Mouse (Mus musculus) lung, postnatal 0 days (tissue): Measurements from ENCODE around the gene Dnpep. TPM values are rescaled to one million over a fixed set of nuclear protein-coding genes. Genes with fewer than 3 reads are reported as not detected.

Experiments used
- ATAC-seq: fragments of 200-750 bp; cut with Nextera tagmentation; 2 replicates; pipeline ENCODE4 v1.8.0; 2017; ENCODE audit warnings: moderate library complexity
- DNase-seq: peaks from one replicate; pipeline ENCODE4 v3.0.0-alpha.2; 2016; ENCODE audit warnings: low spot score
- H3K27ac ChIP-seq: fragments of 300-500 bp; sonication (generic); 2 replicates; pipeline ENCODE4 v1.5.1; 2014; ENCODE audit warnings: antibody characterized with exemption, mild to moderate bottlenecking, low read length, mixed read lengths
- H3K27me3 ChIP-seq: fragments of 300-500 bp; sonication (generic); replicated peaks from 2 replicates; pipeline ENCODE4 v1.6.1; 2014; ENCODE audit warnings: low read length, mixed read lengths; ENCODE audit not compliant: insufficient read depth
- H3K36me3 ChIP-seq: fragments of 300-500 bp; sonication (generic); 2 replicates; pipeline ENCODE4 v1.6.1; 2014; ENCODE audit warnings: low read length, mixed read lengths; ENCODE audit not compliant: insufficient read depth
- H3K4me1 ChIP-seq: fragments of 300-500 bp; sonication (generic); 2 replicates; pipeline ENCODE4 v1.6.1; 2014; ENCODE audit warnings: antibody characterized with exemption, low read depth, low read length, mixed read lengths; ENCODE audit not compliant: insufficient read depth
- H3K4me2 ChIP-seq: fragments of 300-500 bp; sonication (generic); replicated peaks from 2 replicates; pipeline ENCODE4 v1.6.1; 2014; ENCODE audit warnings: low read depth, mild to moderate bottlenecking, low read length, moderate library complexity, mixed read lengths
- H3K4me3 ChIP-seq: fragments of 300-500 bp; sonication (generic); 2 replicates; pipeline ENCODE4 v1.5.1; 2014; ENCODE audit warnings: low read depth, low read length
- H3K9ac ChIP-seq: fragments of 300-500 bp; sonication (generic); replicated peaks from 2 replicates; pipeline ENCODE4 v1.6.1; 2014; ENCODE audit warnings: low read depth, mild to moderate bottlenecking
- H3K9me3 ChIP-seq: fragments of 300-500 bp; sonication (generic); 2 replicates; pipeline ENCODE4 v1.6.1; 2016; ENCODE audit warnings: low read length, mixed read lengths
- CTCF ChIP-seq: IDR thresholded peaks from 2 replicates; pipeline ENCODE4 v1.5.1; 2016; ENCODE audit warnings: antibody characterized with exemption, mild to moderate bottlenecking
- EP300 ChIP-seq: IDR thresholded peaks from 2 replicates; pipeline ENCODE4 v1.6.1; 2016; ENCODE audit warnings: antibody characterized with exemption, mild to moderate bottlenecking, control low read depth
- WGBS: fragments of 180-500 bp; shearing (Covaris S2); extraction: QIAGEN DNeasy Blood & Tissue Kit; methylation state at CpG from one replicate; pipeline ENCODE4 v1.1.7; 2014; 5-methylcytosine and 5-hydroxymethylcytosine counted together
- polyA plus RNA-seq: library from polyadenylated mRNA; unstranded; fragments of >200 nt; fragmentation: Nextera tagmentation; extraction: Ambion mirVana; gene quantifications from 2 replicates; pipeline ENCODE4 v1.2.1, GENCODE M21; 2015

Dnpep gene
- polyA plus RNA-seq, 1 experiment from 2014 or later: 109 TPM

GRCm38 (mm10) chr1:75338091-75338694 is 20.4 kb upstream of the Dnpep start:
- H3K9me3 ChIP-seq: no peaks in the 10 kb centered on the region
- H3K27ac ChIP-seq: no peak overlapping the region
- ATAC-seq: peak; percentile 40
- TF ChIP-seq CTCF (no peak), EP300 (no peak; the same call in 1 of the 2 replicates)
- H3K4me2 ChIP-seq: no peak overlapping the region
- no peaks in the 10 kb centered on the region for H3K27me3 ChIP-seq
- no peaks in the 10 kb centered on the region for H3K36me3 ChIP-seq
- peaks cover 7% of the 10 kb centered on the region for H3K4me1 ChIP-seq
- no peak overlapping the region for H3K9ac ChIP-seq
- no peak for DNase-seq
- WGBS: 10% methylated on average over 11 of the region's 11 CpGs
- H3K4me3 ChIP-seq: no peak overlapping the region

GRCm38 (mm10) chr1:75337097-75337496 is 19.3 kb upstream of the Dnpep start:
- TF ChIP-seq CTCF (no peak), EP300 (no peak)
- no peaks in the 10 kb centered on the region for H3K27me3 ChIP-seq
- DNase-seq: no peak
- no peak for ATAC-seq
- H3K36me3 ChIP-seq: no peaks in the 10 kb centered on the region
- no peak overlapping the region for H3K9ac ChIP-seq
- no peak overlapping the region for H3K4me3 ChIP-seq
- H3K27ac ChIP-seq: no peak overlapping the region
- H3K4me1 ChIP-seq: peaks cover 7% of the 10 kb centered on the region
- no peaks in the 10 kb centered on the region for H3K9me3 ChIP-seq
- 47% methylated on average over 9 of the region's 9 CpGs for WGBS
- H3K4me2 ChIP-seq: no peak overlapping the region

GRCm38 (mm10) chr1:75336461-75336860 is 18.7 kb upstream of the Dnpep start:
- Histone ChIP-seq H3K27me3 (no peaks in the 10 kb centered on the region), H3K27ac (no peak overlapping the region), H3K36me3 (no peaks in the 10 kb centered on the region), H3K4me3 (no peak overlapping the region), H3K4me2 (no peak overlapping the region), H3K9me3 (no peaks in the 10 kb centered on the region), H3K9ac (no peak overlapping the region), H3K4me1 (peaks cover 7% of the 10 kb centered on the region)
- DNase-seq (no peak), ATAC-seq (no peak)
- 62% methylated on average over 3 of the region's 3 CpGs for WGBS
- TF ChIP-seq CTCF (no peak), EP300 (no peak)

GRCm38 (mm10) chr1:75331271-75331670 is 13.5 kb upstream of the Dnpep start:
- DNase-seq (no peak), ATAC-seq (no peak)
- no peaks in the 10 kb centered on the region for H3K36me3 ChIP-seq
- no peak for TF ChIP-seq EP300
- no peak for TF ChIP-seq CTCF
- H3K9ac ChIP-seq: no peak overlapping the region
- no peak overlapping the region for H3K4me3 ChIP-seq
- H3K27ac ChIP-seq: no peak overlapping the region
- WGBS: 60% methylated on average over 1 of the region's 1 CpGs
- no peaks in the 10 kb centered on the region for H3K4me1 ChIP-seq
- no peaks in the 10 kb centered on the region for H3K27me3 ChIP-seq
- H3K4me2 ChIP-seq: no peak overlapping the region
- H3K9me3 ChIP-seq: no peaks in the 10 kb centered on the region

- Histone ChIP-seq H3K4me1 (no peaks in the 10 kb centered on the region), H3K9ac (no peak overlapping the region), H3K4me2 (no peak overlapping the region), H3K27me3 (no peaks in the 10 kb centered on the region), H3K27ac (no peak overlapping the region), H3K36me3 (no peaks in the 10 kb centered on the region), H3K4me3 (no peak overlapping the region), H3K9me3 (no peaks in the 10 kb centered on the region)
- ATAC-seq (no peak), DNase-seq (no peak)
- no peak for TF ChIP-seq CTCF
- no peak for TF ChIP-seq EP300
Observed at GRCm38 (mm10) chr1:75327461-75327860, 9.7 kb upstream of the Dnpep start.

GRCm38 (mm10) chr1:75319166-75319565 is 1.4 kb upstream of the Dnpep start:
- TF ChIP-seq CTCF: no peak
- no peak for TF ChIP-seq EP300
- H3K4me1 ChIP-seq: peaks cover 7% of the 10 kb centered on the region; the same call in 1 of the 2 replicates
- H3K27ac ChIP-seq: no peak overlapping the region
- 68% methylated on average over 10 of the region's 10 CpGs for WGBS
- H3K36me3 ChIP-seq: peaks cover 8% of the 10 kb centered on the region; the same call in 1 of the 2 replicates
- H3K9ac ChIP-seq: no peak overlapping the region
- DNase-seq: no peak
- no peaks in the 10 kb centered on the region for H3K27me3 ChIP-seq
- H3K4me2 ChIP-seq: no peak overlapping the region
- no peaks in the 10 kb centered on the region for H3K9me3 ChIP-seq
- H3K4me3 ChIP-seq: no peak overlapping the region
- ATAC-seq: no peak
